Mouse (Mus musculus) brain, embryonic 14.5 days (tissue): ENCODE results near the gene Gsg1l.

Experiments used
- CTCF ChIP-seq: fragments of 200-500 bp; IDR thresholded peaks from 2 replicates; pipeline ENCODE4 v1.5.1; 2012; ENCODE audit warnings: inconsistent platforms, mild to moderate bottlenecking, moderate library complexity, borderline replicate concordance; ENCODE audit not compliant: insufficient read depth, insufficient read length; ENCODE audit errors: extremely low read depth
- POLR2A ChIP-seq: fragments of 200-500 bp; IDR thresholded peaks from 2 replicates; pipeline ENCODE4 v1.6.1; 2012; ENCODE audit warnings: mild to moderate bottlenecking, inconsistent platforms, borderline replicate concordance; ENCODE audit not compliant: poor library complexity, insufficient read depth, insufficient read length, severe bottlenecking; ENCODE audit errors: extremely low read depth

DNA sequence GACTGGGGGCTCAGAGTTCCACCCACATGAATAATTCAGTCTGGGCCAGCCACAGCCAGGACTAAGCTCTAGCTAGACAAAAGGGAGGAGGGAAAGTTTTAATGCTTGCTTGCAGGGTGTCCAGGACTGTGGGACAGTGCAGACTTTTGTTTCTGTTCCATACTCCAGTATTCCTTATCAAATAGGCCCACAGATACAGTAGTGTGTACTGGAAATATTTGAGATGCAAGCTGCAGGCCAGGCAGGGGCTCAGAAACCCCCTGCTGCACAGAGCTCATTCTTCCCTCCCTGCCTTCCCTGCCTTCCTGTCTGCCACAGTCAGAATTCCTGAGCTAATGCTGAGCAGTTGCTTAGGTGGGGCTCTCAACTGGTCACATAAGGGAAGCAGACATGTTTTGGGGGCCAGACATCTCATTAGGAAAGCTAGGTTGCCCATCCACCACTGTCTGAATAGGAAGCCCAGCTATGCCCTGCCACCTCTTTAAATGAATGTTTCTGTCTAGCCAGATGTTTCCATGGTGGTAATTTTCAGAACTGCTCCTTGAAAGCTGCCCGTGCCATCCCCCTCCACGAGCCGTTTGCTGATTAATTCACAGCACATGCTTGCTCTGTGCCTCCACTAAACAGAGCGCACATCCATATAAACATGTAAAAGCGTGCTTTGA lies 244.0 kb downstream of the Gsg1l start:
- TF ChIP-seq CTCF (no peak), POLR2A (no peak)
